Mouse (Mus musculus) heart, postnatal 0 days (tissue): ENCODE results near the gene Hdac11. TPM values are rescaled to one million over a fixed set of nuclear protein-coding genes. Genes with fewer than 3 reads are reported as not detected.
A peak's percentile ranks its signal among the peaks of the same experiment; 100 is the strongest.

Experiments
- ATAC-seq: fragments of 200-750 bp; cut with Nextera tagmentation; 2 replicates; pipeline ENCODE4 v1.8.0; 2017; ENCODE audit warnings: low read depth, moderate number of reproducible peaks, moderate library complexity; ENCODE audit not compliant: insufficient read depth
- DNase-seq: peaks from one replicate; pipeline ENCODE4 v3.0.0-alpha.2; 2016; ENCODE audit warnings: low spot score
- H3K27ac ChIP-seq: fragments of 300-500 bp; sonication (generic); 2 replicates; pipeline ENCODE4 v1.5.1; 2014; ENCODE audit warnings: low read depth, mild to moderate bottlenecking
- H3K27me3 ChIP-seq: fragments of 300-500 bp; sonication (generic); 2 replicates; pipeline ENCODE4 v1.6.1; 2014; ENCODE audit warnings: low read length, mixed read lengths; ENCODE audit not compliant: control insufficient read depth, insufficient read depth
- H3K36me3 ChIP-seq: fragments of 300-500 bp; sonication (generic); replicated peaks from 2 replicates; pipeline ENCODE4 v1.6.1; 2014; ENCODE audit warnings: low read length, mixed read lengths; ENCODE audit not compliant: control insufficient read depth, insufficient read depth
- H3K4me1 ChIP-seq: fragments of 300-500 bp; sonication (generic); 2 replicates; pipeline ENCODE4 v1.6.1; 2014; ENCODE audit warnings: antibody characterized with exemption; ENCODE audit not compliant: control insufficient read depth, insufficient read depth
- H3K4me2 ChIP-seq: fragments of 300-500 bp; sonication (generic); 2 replicates; pipeline ENCODE4 v1.6.1; 2014; ENCODE audit warnings: low read depth, mild to moderate bottlenecking, low read length, moderate library complexity
- H3K4me3 ChIP-seq: fragments of 300-500 bp; sonication (generic); 2 replicates; pipeline ENCODE4 v1.5.1; 2014; ENCODE audit warnings: low read depth, low read length
- H3K9ac ChIP-seq: fragments of 300-500 bp; sonication (generic); replicated peaks from 2 replicates; pipeline ENCODE4 v1.6.1; 2014; ENCODE audit warnings: low read depth, low read length, mixed read lengths
- H3K9me3 ChIP-seq: fragments of 300-500 bp; sonication (generic); replicated peaks from 2 replicates; pipeline ENCODE4 v1.6.1; 2016; ENCODE audit warnings: low read length; ENCODE audit not compliant: control insufficient read depth
- CTCF ChIP-seq: IDR thresholded peaks from 2 replicates; pipeline ENCODE4 v1.5.1; 2016; ENCODE audit warnings: antibody characterized with exemption, control low read depth, low read depth
- EP300 ChIP-seq: IDR thresholded peaks from 2 replicates; pipeline ENCODE4 v1.6.1; 2016; ENCODE audit warnings: antibody characterized with exemption, low read depth
- WGBS: fragments of 180-500 bp; shearing (Covaris S2); extraction: QIAGEN DNeasy Blood & Tissue Kit; methylation state at CpG from one replicate; pipeline ENCODE4 v1.1.7; 2014; 5-methylcytosine and 5-hydroxymethylcytosine counted together
- polyA plus RNA-seq: library from polyadenylated mRNA; unstranded; fragments of >200 nt; fragmentation: Nextera tagmentation; extraction: Ambion mirVana; gene quantifications from 2 replicates; pipeline ENCODE4 v1.2.1, GENCODE M21; 2015
- total RNA-seq: library from RNA; depleted of rRNA; stranded (reverse); fragments of >200 nt; gene quantifications from 2 replicates; pipeline ENCODE4 v1.2.3, GENCODE M21; 2014; ENCODE audit warnings: low replicate concordance; rRNA removed

Hdac11 gene
- total and polyA plus RNA-seq, 2 experiments from 2014 or later = 9.5 to 17.9 TPM

DNA sequence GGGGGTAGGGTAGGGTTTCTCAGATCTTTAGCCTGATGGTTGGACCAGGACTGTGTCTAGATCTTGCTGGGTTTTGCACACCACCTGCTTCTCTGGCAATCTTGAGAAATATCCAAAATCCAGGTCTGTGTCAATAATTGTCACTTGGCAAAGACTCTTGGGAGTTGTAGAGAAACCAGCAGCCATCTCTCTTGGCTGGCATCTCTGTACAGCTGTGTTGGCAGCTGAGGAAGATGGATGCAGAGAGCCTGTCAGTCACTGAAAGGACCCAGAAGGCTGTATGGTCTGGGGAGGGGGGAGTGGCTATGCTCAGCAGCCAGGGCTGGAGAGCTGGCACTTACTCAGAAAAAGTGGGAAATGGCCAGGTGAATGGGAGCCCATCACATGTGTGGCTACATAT lies 63.6 kb downstream of the Hdac11 start:
- TF ChIP-seq CTCF = no peak
- no peak for TF ChIP-seq EP300
- Histone ChIP-seq H3K9me3 (no peaks in the 10 kb centered on the region), H3K4me1 (peaks cover 20% of the 10 kb centered on the region), H3K27me3 (0 out of 2 replicates have a peak, but pooled peaks cover 4% of the 10 kb centered on the region), H3K9ac (no peak overlapping the region), H3K36me3 (no peaks in the 10 kb centered on the region), H3K27ac (no peak overlapping the region), H3K4me3 (no peak overlapping the region), H3K4me2 (no peak overlapping the region)
- DNase-seq (no peak), ATAC-seq (no peak)

DNA sequence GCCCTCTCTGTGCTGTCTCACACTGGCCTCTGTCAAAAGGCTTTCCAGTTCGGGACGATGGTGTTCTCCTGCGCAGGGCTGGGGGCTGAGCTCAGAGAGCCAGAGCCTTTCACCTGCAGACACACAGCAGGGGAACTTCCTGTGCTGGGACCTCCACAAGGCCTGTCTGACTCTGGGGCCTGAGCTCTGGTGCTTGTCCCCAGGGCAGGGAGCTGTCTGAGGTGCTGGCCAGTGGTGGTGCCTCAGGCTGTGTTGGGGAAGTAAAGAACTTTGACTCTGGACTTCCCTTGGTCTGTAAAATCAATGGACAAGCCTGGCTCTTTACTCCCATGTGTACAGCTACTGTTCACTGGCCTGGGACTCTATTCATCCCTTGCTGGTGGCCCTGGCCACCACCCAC lies 64.6 kb downstream of the Hdac11 start:
- no peak for ATAC-seq
- 10% methylated on average over 3 of the region's 3 CpGs for WGBS
- TF ChIP-seq EP300 (no peak), CTCF (no peak)

DNA sequence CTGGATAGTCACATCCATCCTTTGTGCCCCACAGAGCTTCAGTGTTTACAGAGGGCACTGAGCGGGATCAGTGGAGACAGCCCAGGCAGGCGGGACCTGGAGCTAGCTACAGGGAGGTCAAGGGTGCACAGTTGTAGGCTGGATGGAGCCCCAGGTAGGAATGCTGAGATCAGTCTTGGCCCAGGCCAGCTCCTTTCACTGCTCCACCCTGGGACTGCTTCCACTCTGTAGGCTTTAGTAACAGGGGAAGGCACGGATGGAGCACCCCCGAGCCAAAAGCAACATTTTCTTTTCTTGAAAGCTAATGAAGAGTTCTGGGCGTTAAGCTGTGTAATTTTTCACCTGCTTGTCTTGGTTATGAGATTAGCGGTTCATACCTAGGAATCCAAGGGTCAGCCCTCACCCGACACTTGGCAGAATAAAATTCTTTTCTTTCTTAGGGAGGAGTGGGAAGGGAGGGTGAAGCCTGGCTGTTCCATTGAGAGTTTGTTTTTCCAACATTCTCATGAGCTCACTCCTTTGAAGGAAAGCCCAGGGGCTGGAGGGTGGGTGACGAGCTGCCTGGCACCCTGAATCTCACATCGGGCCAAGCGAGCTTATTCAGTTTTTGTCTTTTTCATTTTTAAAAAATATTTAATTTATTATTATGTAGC lies 66.4 kb downstream of the Hdac11 start:
- H3K4me3 ChIP-seq = no peak overlapping the region
- no peak for DNase-seq
- no peaks in the 10 kb centered on the region for H3K36me3 ChIP-seq
- no peak overlapping the region for H3K4me2 ChIP-seq
- H3K27ac ChIP-seq = no peak overlapping the region
- no peak for TF ChIP-seq EP300
- H3K9me3 ChIP-seq = no peaks in the 10 kb centered on the region
- peak; percentile 32; the same call in 1 of the 2 replicates for ATAC-seq
- peaks cover 8% of the 10 kb centered on the region; the same call in 1 of the 2 replicates for H3K27me3 ChIP-seq
- H3K9ac ChIP-seq = no peak overlapping the region
- WGBS = 63% methylated on average over 10 of the region's 10 CpGs
- peaks cover 16% of the 10 kb centered on the region; the same call in 1 of the 2 replicates for H3K4me1 ChIP-seq

More for the DNA sequence above, 64.6 kb downstream of the Hdac11 start:
- no peak for DNase-seq
- Histone ChIP-seq H3K4me3 (no peak overlapping the region), H3K9ac (no peak overlapping the region), H3K4me2 (no peak overlapping the region), H3K36me3 (no peaks in the 10 kb centered on the region), H3K4me1 (peaks cover 24% of the 10 kb centered on the region), H3K27me3 (peaks cover 5% of the 10 kb centered on the region; the same call in 1 of the 2 replicates), H3K9me3 (no peaks in the 10 kb centered on the region), H3K27ac (no peak overlapping the region)

Other genes with a start within 250 kb of the Hdac11 start
- 93.7 and 183 TPM in 2 replicates for gene Iqsec1, start 168.0 kb upstream of the Hdac11 start, total RNA-seq
- 12.0 and 13.5 TPM in 2 replicates for gene Iqsec1, start 168.0 kb upstream of the Hdac11 start, polyA plus RNA-seq
- gene Nup210, start 39.8 kb upstream of the Hdac11 start, total RNA-seq = 9.7 and 13.4 TPM in 2 replicates
- 1.6 TPM in 2 replicates for gene Nup210, start 39.8 kb upstream of the Hdac11 start, polyA plus RNA-seq
- 222 and 302 TPM in 2 replicates for gene Fbln2, start 55.8 kb downstream of the Hdac11 start, total RNA-seq
- gene Fbln2, start 55.8 kb downstream of the Hdac11 start, polyA plus RNA-seq = 117 and 120 TPM in 2 replicates